Mouse (Mus musculus): Measurements from ENCODE around the gene Ypel5.

Ypel5 gene

GRCm38 (mm10) chr17:72844393-72844792, 8.1 kb downstream of the Ypel5 start:
- DNase-seq (ENCODE audit: low spot score in 2 of 2) = no peak

GRCm38 (mm10) chr17:72844949-72845490, 8.8 kb downstream of the Ypel5 start:
- no peak for DNase-seq (ENCODE audit: low spot score in 2 of 2)

GRCm38 (mm10) chr17:72845521-72845920, 9.3 kb downstream of the Ypel5 start:
- DNase-seq (ENCODE audit: low spot score in 2 of 2) = no peak

- no peak for DNase-seq (ENCODE audit: low spot score in 2 of 2)
Observed at GRCm38 (mm10) chr17:72855298-72855697, 19.0 kb downstream of the Ypel5 start.

DNA sequence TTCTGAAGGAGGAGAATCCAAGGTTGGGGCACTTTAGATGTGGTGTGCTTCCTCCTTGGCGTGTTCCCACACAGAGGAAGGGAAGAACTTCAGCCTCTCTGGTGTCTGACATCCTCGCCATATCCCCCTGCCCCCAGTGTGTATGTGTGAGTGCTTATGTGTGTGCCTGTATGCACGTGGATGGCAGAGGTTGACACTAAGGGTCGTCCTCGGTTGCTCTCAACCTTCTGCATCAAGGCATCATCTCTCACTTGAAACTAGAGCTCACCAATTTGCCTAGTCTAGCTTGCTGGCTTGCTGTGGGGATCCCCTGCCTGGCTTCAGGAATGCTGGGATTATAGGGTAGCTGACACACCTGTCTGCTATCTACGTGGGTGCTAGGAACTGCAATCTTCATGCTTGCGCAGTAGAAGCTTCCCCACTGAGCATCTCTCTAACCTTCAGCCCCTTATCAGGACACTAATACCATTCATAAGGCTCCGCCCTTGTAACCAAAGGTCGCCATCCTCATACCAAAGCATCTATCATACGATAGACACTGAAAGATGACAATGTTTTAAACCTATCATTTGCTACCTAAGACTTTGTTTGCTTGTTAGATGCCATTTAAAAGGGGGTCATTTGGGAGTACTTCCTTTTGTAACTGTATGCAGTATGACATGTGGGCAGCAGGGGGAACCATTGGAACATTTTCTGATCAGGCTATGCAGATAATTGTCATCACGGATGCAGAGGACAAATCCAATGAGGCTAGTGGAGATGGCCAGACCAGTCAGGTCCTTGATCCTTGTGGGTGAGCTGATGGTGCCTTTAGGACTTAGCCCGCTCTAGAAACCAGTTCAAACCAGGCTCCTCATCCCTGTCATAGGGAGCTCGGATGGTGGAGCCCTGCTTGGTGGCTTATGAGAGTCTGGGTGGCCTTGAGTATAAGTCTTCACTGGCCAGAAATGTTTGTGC, 21.7 kb downstream of the Ypel5 start:
- DNase-seq (ENCODE audit: low spot score in 2 of 2) = peak; percentile 38

- no peak for DNase-seq (ENCODE audit: low spot score in 2 of 2)
Observed at GRCm38 (mm10) chr17:72863226-72863625, 27.0 kb downstream of the Ypel5 start.

GRCm38 (mm10) chr17:72866624-72867245, 30.5 kb downstream of the Ypel5 start:
- DNase-seq (ENCODE audit: low spot score in 2 of 2) = no peak

DNA sequence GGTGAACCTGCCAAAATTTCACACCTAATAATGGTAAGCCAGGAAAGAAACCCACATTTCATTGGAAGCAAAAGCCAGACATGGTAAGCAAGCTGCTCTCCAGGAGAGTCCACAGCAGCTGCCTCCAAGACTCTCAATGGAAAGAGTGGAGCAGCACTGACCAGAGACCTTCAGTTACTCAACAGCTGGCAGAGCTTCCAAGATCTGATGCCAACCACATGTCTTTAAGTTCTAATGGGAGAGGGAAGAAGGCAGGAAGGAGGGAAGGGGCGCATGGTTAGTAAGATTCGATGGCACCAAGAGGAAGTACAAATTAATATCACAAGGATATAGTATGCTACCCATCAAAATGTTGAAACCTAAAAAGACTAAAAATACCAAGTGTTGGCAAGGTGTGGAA, 31.9 kb downstream of the Ypel5 start:
- DNase-seq (ENCODE audit: low spot score in 2 of 2) = no peak

DNA sequence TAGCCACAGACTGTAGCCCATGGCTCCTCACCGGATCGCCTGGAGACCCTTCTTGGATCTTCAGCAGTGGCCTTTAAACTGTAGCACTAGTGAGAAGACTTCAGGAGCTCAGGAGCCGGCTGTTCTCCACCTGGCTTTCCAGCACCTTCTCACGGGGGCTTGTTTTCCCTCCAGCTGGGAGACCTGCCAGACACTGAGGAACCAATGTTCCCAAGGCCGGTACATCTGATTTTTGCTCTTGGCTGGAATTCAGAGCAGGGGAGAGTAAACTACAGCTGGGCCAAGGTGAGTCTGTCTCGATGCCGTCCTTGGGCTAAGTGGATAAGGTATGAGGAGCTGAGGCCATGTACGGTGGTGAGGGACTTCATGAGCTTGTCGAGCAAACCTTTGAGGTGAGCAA, 42.7 kb downstream of the Ypel5 start:
- no peak for DNase-seq (ENCODE audit: low spot score in 2 of 2)

DNA sequence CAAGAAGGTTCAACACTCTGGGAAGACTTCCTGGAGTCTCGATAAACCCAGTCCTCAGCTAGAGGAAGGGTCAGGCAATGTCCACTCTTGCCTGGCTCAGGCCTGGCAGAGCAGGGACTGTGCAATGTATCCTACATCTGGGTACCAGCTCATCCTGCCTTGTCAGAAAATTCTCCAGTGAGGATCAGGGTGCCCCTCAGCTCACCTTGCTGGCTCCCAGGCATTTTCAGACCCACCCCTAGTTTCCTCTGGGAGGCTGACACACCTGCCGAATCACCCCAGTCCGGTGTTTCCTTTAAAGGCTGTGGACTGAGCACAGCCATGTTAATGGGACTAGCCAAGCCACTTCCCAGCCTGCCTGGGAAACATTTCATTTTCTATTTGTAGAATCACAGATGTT, 43.9 kb downstream of the Ypel5 start:
- no peak for DNase-seq (ENCODE audit: low spot score in 2 of 2)

GRCm38 (mm10) chr17:72881051-72881450, 44.8 kb downstream of the Ypel5 start:
- no peak for DNase-seq (ENCODE audit: low spot score in 2 of 2)

GRCm38 (mm10) chr17:72881804-72882203, 45.6 kb downstream of the Ypel5 start:
- no peak for DNase-seq (ENCODE audit: low spot score in 2 of 2)

- DNase-seq (ENCODE audit: low spot score in 2 of 2) = peak in 1 of 2 experiments; percentile 48
Observed at GRCm38 (mm10) chr17:72889556-72890397, 53.5 kb downstream of the Ypel5 start.

- DNase-seq (ENCODE audit: low spot score in 2 of 2) = no peak
Observed at GRCm38 (mm10) chr17:72890398-72890898, 54.2 kb downstream of the Ypel5 start.

DNA sequence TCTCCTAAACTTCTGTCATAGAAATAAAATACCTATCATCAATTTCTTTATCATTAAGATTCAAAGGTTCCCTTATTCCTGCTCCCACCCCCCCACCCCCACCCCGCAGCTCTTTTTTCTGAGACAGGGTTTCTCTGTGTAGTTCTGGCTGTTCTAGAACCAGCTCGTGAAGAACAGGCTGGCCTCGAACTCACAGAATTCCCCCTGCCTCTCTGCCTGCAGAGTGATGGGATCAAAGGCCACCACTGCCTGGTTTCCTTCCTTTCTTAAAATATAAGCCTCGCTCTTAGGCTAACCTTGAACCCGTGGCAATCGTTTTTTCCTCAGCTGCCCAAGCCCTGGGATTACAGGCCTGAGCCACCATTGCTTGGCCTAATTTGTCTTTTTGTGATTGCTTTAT, 55.3 kb downstream of the Ypel5 start:
- DNase-seq (ENCODE audit: low spot score in 2 of 2) = no peak

DNA sequence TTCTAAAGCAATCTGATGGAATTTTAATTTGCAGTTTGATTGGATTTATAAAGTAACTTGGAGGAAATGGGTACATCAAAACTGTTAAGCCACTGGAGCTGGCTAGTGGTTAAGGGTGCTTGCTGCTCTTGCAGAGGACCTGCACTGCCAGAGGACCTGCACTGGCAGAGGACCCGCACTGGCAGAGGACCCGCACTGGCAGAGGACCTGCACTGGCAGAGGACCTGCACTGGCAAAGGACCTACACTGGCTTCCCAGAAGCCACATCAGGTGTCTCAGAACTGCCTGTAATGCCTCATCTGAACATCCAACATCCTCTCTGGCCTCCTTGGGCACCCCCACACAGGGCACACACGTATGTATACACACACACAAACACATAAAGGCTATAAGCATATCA, 59.3 kb downstream of the Ypel5 start:
- DNase-seq (ENCODE audit: low spot score in 2 of 2) = no peak

GRCm38 (mm10) chr17:72897076-72897475, 60.8 kb downstream of the Ypel5 start:
- no peak for DNase-seq (ENCODE audit: low spot score in 2 of 2)

GRCm38 (mm10) chr17:72897961-72898360, 61.7 kb downstream of the Ypel5 start:
- no peak for DNase-seq (ENCODE audit: low spot score in 2 of 2)

- no peak for DNase-seq (ENCODE audit: low spot score in 2 of 2)
Observed at GRCm38 (mm10) chr17:72898775-72899174, 62.5 kb downstream of the Ypel5 start.

Data from urinary bladder, postnatal 36 days (tissue).